Mouse (Mus musculus) limb, embryonic 14.5 days (tissue): Measurements from ENCODE around the gene Rnf222. TPM values are rescaled to one million over a fixed set of nuclear protein-coding genes. Genes with fewer than 3 reads are reported as not detected.
A peak's percentile ranks its signal among the peaks of the same experiment; 100 is the strongest.

Experiments
- ATAC-seq: fragments of 200-750 bp; cut with Nextera tagmentation; 2 replicates; pipeline ENCODE4 v1.8.0; 2017; ENCODE audit warnings: low read depth, moderate number of reproducible peaks, moderate TSS enrichment; ENCODE audit not compliant: low FRiP score
- DNase-seq: peaks from one replicate; pipeline ENCODE4 v3.0.0-alpha.2; 2015; ENCODE audit warnings: low spot score
- H3K27ac ChIP-seq: fragments of 300-500 bp; sonication (generic); replicated peaks from 2 replicates; pipeline ENCODE4 v1.5.1; 2014; ENCODE audit warnings: low read depth, mild to moderate bottlenecking, low read length, moderate library complexity, mixed read lengths
- H3K27me3 ChIP-seq: fragments of 300-500 bp; sonication (generic); 2 replicates; pipeline ENCODE4 v1.6.1; 2014; ENCODE audit warnings: low read length, mixed read lengths; ENCODE audit not compliant: control insufficient read depth, insufficient read depth
- H3K36me3 ChIP-seq: fragments of 300-500 bp; sonication (generic); 2 replicates; pipeline ENCODE4 v1.6.1; 2014; ENCODE audit warnings: mild to moderate bottlenecking, low read length, moderate library complexity, mixed read lengths; ENCODE audit not compliant: control insufficient read depth, insufficient read depth
- H3K4me1 ChIP-seq: fragments of 300-500 bp; sonication (generic); 2 replicates; pipeline ENCODE4 v1.6.1; 2014; ENCODE audit warnings: antibody characterized with exemption, low read length, mixed read lengths; ENCODE audit not compliant: control insufficient read depth, insufficient read depth
- H3K4me2 ChIP-seq: fragments of 300-500 bp; sonication (generic); replicated peaks from 2 replicates; pipeline ENCODE4 v1.6.1; 2014; ENCODE audit warnings: low read depth, mild to moderate bottlenecking, low read length, moderate library complexity; ENCODE audit not compliant: severe bottlenecking
- H3K4me3 ChIP-seq: fragments of 300-500 bp; sonication (generic); replicated peaks from 2 replicates; pipeline ENCODE4 v1.5.1; 2014; ENCODE audit warnings: low read length
- H3K9ac ChIP-seq: fragments of 300-500 bp; sonication (generic); 2 replicates; pipeline ENCODE4 v1.6.1; 2014; ENCODE audit warnings: mild to moderate bottlenecking, low read depth, low read length, moderate library complexity; ENCODE audit not compliant: severe bottlenecking
- H3K9me3 ChIP-seq: fragments of 300-500 bp; sonication (generic); 2 replicates; pipeline ENCODE4 v1.6.1; 2016; ENCODE audit warnings: low read length; ENCODE audit not compliant: control insufficient read depth
- POLR2A ChIP-seq: fragments of 200-500 bp; IDR thresholded peaks from 2 replicates; pipeline ENCODE4 v1.8.0; 2012; ENCODE audit warnings: inconsistent platforms, mild to moderate bottlenecking, moderate library complexity, borderline replicate concordance; ENCODE audit not compliant: insufficient read depth, insufficient read length; ENCODE audit errors: extremely low read depth
- WGBS: fragments of 180-500 bp; shearing (Covaris S2); extraction: QIAGEN DNeasy Blood & Tissue Kit; methylation state at CpG from one replicate; pipeline ENCODE4 v1.1.7; 2014; 5-methylcytosine and 5-hydroxymethylcytosine counted together
- polyA plus RNA-seq, 2 experiments: library from polyadenylated mRNA; depleted of rRNA in 1 of 2; stranded (reverse) in 1 of 2; unstranded in 1 of 2; fragments of >200 nt; fragmentation: Nextera tagmentation in 1 of 2; extraction: Ambion mirVana in 1 of 2; gene quantifications; 2 replicates each; pipeline versions ENCODE4 v1.2.1 to v1.2.3; 2012 to 2014

Gene Rnf222
- polyA plus RNA-seq, 2 experiments = 0.45 to 0.89 TPM

- no peak for TF ChIP-seq POLR2A
- H3K9ac ChIP-seq = no peak overlapping the region
- ATAC-seq (peak; percentile 21; the same call in 1 of the 2 replicates), DNase-seq (peak; percentile 88)
- H3K36me3 ChIP-seq = peaks cover 39% of the 10 kb centered on the region
- H3K4me2 ChIP-seq = no peak overlapping the region
- H3K9me3 ChIP-seq = no peaks in the 10 kb centered on the region
- 0 out of 2 replicates have a peak overlapping the region, but pooled peaks have one; percentile 33 for H3K27ac ChIP-seq
- 80% methylated on average over 8 of the region's 8 CpGs for WGBS
- H3K27me3 ChIP-seq = no peaks in the 10 kb centered on the region
- H3K4me1 ChIP-seq = peaks cover 4% of the 10 kb centered on the region; the same call in 1 of the 2 replicates
- no peak overlapping the region for H3K4me3 ChIP-seq
These were observed 16.2 kb downstream of the Rnf222 start for GRCm38 (mm10) chr11:68904375-68905137.

GRCm38 (mm10) chr11:68905138-68905531 is 16.8 kb downstream of the Rnf222 start:
- H3K27ac ChIP-seq = 0 out of 2 replicates have a peak overlapping the region, but pooled peaks have one; percentile 33

GRCm38 (mm10) chr11:68905665-68906460 is 17.5 kb downstream of the Rnf222 start:
- 82% methylated on average over 9 of the region's 9 CpGs for WGBS
- ATAC-seq = no peak
- no peaks in the 10 kb centered on the region for H3K27me3 ChIP-seq
- 0 out of 2 replicates have a peak overlapping the region, but pooled peaks have one; percentile 33 for H3K27ac ChIP-seq
- H3K4me2 ChIP-seq = no peak overlapping the region
- H3K9ac ChIP-seq = no peak overlapping the region
- H3K9me3 ChIP-seq = no peaks in the 10 kb centered on the region
- no peak for DNase-seq
- H3K36me3 ChIP-seq = peaks cover 39% of the 10 kb centered on the region
- TF ChIP-seq POLR2A = no peak
- no peak overlapping the region for H3K4me3 ChIP-seq
- H3K4me1 ChIP-seq = peaks cover 4% of the 10 kb centered on the region; the same call in 1 of the 2 replicates

More at GRCm38 (mm10) chr11:68905138-68905531, 16.8 kb downstream of the Rnf222 start:
- no peak for TF ChIP-seq POLR2A
- Histone ChIP-seq H3K4me2 (no peak overlapping the region), H3K36me3 (peaks cover 39% of the 10 kb centered on the region), H3K4me1 (peaks cover 4% of the 10 kb centered on the region; the same call in 1 of the 2 replicates), H3K9me3 (no peaks in the 10 kb centered on the region), H3K27me3 (no peaks in the 10 kb centered on the region), H3K9ac (no peak overlapping the region), H3K4me3 (no peak overlapping the region)
- WGBS = 85% methylated on average over 3 of the region's 3 CpGs
- ATAC-seq = no peak
- DNase-seq = no peak

- Histone ChIP-seq H3K9ac (no peak overlapping the region), H3K27me3 (no peaks in the 10 kb centered on the region), H3K27ac (no peak overlapping the region), H3K9me3 (no peaks in the 10 kb centered on the region), H3K36me3 (peaks cover 39% of the 10 kb centered on the region), H3K4me3 (no peak overlapping the region), H3K4me1 (peaks cover 4% of the 10 kb centered on the region; the same call in 1 of the 2 replicates), H3K4me2 (no peak overlapping the region)
- WGBS = 60% methylated on average over 4 of the region's 4 CpGs
- TF ChIP-seq POLR2A = no peak
- DNase-seq (peak; percentile 90), ATAC-seq (peak; percentile 39)
These were observed 18.1 kb downstream of the Rnf222 start for GRCm38 (mm10) chr11:68906461-68906790.

GRCm38 (mm10) chr11:68907251-68907650 is 18.9 kb downstream of the Rnf222 start:
- Histone ChIP-seq H3K27me3 (no peaks in the 10 kb centered on the region), H3K4me2 (no peak overlapping the region), H3K36me3 (peaks cover 39% of the 10 kb centered on the region), H3K4me1 (peaks cover 7% of the 10 kb centered on the region; the same call in 1 of the 2 replicates), H3K27ac (no peak overlapping the region), H3K9me3 (no peaks in the 10 kb centered on the region), H3K9ac (no peak overlapping the region), H3K4me3 (no peak overlapping the region)
- no peak for DNase-seq
- WGBS = 80% methylated on average over 3 of the region's 3 CpGs
- no peak for ATAC-seq
- no peak for TF ChIP-seq POLR2A
